Mouse (Mus musculus) ES-CJ7 (cell line): ENCODE measurements around the gene Fdx1.
A peak's percentile ranks its signal among the peaks of the same experiment; 100 is the strongest.

Source experiments
- DNase-seq: peaks from one replicate; pipeline ENCODE4 v3.0.0; 2011; ENCODE audit warnings: low read depth, low spot score

Gene Fdx1

DNA sequence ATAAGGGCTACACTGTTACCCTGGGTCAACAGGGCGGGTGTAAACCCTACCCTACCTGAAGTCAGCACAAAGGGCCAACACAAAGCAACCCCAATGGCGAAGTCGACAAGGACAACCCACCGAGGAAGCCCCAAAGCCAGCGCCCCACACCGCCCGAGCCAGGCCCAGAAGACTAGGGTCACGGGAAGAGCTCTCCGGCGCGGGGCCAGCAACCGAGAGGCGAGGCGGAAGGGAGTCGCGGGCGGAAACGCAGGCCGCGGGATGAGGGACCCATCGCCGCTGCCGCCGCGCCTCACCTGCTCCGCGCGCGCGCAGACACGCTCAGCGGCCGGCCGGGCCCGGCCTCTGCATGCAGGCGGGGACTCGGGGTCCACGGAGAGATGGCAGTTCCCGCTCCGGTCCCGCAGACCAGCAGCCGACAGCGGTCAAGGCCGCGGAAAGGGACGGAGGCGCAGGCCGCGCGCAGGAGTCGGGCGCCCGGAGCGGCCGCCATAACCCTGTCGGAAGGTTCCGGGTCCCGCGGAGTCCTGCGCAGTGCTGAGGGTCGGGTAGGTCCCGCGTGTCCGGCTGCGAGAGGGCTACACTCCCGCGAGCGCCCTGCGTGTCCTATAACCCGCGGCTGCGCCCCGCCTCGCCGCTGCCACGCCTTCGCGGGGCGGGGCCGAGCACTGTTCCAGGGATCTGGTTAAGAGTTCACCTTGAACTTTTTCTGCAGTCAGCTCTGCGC lies at the start of gene Fdx1:
Gene Fdx1, minus strand, starts transcription at position 582 of the 727 bp plus-strand sequence.
- DNase-seq, result peak; percentile 74

GRCm38 (mm10) chr9:52012781-52013436 lies 49.6 kb upstream of the Fdx1 start:
- DNase-seq, result peak; percentile 59

DNA sequence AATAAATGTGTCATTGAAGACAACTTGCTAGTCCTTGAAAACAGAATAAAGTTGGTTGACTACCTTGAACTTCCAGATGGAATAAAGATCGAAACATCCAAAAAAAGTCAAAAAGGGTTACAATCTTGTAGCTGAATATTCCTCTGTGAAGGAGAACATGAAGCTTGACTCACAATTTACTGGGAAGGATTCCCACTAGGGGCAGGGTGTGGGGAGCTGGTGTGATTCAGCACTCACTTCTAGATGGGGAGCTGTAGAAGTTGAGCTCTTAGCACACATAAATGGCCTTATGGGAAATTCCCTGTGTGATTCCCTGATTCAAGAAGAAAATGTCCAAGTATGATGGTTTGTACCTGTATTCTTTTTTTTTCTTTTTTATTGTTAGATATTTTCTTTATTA lies 49.0 kb upstream of the Fdx1 start:
- no peak for DNase-seq

GRCm38 (mm10) chr9:52008511-52008910 lies 45.2 kb upstream of the Fdx1 start:
- no peak for DNase-seq

- no peak for DNase-seq
Observed at GRCm38 (mm10) chr9:52007341-52007740, 44.0 kb upstream of the Fdx1 start.

- no peak for DNase-seq
Observed at GRCm38 (mm10) chr9:52003501-52003900, 40.1 kb upstream of the Fdx1 start.

DNA sequence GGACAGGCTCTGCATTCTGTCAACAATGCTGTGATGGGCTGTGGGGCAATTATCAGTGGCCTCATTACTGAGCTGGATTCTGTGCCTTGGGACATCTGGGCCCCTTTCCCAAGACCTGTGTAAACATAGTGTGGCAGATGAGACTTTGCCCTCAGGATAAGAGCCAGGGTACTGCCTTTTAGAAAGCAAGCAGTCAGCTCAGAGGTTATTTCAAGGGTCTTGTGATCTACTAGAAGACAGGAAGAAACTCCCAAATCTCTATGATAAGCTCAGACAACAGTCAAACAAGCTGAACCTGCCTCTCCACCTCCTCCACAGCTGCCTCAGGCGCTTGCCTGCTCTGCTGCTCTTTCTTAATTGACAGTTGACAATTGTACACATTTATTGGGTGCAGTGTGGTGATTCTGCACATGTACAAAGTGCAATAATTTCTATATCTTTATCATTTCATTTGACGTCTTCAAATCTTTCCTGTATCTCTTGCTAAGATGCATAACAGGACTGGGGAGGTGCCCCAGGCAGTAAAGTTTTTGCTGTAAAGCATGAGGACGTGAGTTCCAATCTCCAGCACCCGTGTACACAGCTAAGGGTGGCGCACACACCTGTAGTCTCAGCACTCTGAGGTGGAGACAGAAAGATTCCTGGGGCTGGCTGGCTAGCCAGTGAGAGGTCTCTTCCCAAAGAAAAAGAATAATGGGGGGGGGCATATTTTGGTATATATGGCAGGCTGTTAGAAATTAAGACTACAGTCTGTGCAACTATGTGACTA lies 32.2 kb upstream of the Fdx1 start:
- DNase-seq, result no peak

DNA sequence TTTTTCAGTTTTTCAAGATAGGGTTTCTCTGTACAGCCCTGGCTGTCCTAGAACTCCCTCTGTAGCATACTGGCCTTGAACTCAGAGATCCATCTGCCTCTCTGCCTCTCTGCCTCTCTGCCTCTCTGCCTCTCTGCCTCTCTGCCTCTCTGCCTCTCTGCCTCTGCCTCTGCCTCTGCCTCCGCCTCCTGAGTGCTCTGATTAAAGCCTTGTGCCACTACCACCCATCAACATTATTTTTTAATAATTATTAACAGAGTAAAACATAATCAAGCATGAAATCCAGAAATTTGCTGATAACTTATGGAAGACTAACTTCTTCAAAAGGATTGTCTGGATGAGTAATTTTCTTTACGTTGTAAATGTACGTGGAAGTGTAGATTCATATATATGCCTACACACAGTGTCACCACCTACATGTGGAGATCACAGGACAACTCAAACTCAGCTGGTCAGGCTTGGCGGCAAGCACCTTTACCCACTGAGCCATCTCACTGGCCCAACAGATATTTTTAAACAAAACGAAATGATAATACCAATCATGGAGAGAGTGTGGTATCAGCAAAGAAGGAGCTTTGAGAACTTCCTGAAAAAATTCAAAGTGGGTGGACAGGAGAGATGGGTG lies 31.4 kb upstream of the Fdx1 start:
- no peak for DNase-seq

DNA sequence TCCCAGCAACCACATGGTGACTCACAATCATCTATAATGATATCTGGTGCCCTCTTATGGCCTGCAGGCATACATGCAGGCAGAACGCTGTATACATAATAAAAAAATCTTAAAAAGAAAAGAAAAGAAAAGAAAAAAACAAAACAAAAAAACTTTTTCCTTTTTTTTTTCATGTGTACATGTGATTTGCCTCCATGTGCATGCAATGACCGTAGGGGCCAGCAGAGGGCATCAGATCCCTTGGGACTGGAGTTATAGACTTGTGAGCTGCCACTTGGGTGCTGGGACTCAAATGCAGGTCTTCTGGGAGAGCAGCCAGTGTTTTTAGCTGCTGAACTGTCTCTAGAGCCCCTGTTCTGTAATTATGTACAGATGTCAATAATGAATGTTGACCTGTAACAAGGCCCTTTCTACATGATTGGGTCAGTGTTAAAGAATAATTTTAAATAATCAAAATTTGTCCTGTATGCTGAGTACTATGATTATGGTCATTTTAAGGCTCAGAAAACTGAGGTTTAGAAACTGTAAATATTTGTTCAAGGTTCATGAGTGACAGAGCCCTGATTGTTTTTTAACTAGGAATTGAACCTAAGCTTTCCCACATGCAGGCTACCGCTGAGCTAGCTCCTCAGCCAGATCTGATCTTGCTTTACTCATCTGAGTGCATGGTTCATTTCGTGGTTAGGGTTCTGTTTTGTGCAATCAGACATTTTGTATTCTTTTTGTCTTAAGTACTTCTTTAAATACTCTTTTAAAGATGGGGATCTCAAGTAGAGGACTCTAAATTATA lies 30.3 kb upstream of the Fdx1 start:
- peak; percentile 63 for DNase-seq

- no peak for DNase-seq
Observed at GRCm38 (mm10) chr9:51991241-51991876, 28.0 kb upstream of the Fdx1 start.

DNA sequence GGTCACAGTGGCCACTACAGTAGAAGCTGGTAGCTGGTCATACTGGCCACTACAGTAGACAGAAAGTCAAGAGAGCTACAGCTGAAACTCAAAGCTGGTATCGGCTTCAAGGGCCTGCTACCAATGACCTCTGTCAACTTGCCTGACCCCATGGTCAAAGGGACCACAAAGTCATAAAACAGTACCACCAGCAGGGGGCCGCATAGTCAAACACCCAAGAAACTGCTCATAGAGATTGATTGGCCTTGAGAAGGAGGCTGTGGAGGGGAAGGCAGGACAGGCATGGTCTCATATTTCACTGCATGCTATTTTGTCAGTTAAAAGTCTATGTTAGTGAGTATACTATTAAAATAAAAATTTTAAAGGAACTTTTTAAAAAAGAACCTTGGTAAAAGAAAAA lies 27.5 kb upstream of the Fdx1 start:
- peak; percentile 65 for DNase-seq

GRCm38 (mm10) chr9:51985493-51986099 lies 22.2 kb upstream of the Fdx1 start:
- no peak for DNase-seq

- no peak for DNase-seq
Observed at GRCm38 (mm10) chr9:51981131-51981530, 17.8 kb upstream of the Fdx1 start.

DNA sequence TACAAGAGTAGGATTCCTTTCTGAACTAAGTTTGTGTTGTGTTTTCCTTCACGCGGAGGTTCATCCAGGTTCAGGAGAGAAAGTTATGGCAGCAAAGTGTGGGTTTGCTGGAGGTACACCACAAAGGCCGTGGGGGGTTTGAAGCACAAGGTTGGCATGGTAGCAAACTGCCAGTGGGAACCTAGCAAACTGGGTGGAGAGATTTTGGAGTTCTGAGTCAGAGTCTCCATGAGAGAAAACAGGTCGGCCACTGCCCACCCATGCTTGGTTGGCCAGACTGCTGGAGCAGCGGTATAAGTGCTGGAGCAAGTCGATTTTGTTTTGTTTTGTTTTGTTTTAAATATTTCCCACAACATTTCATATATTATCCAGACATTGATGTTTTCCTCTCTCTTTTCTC lies 15.9 kb upstream of the Fdx1 start:
- no peak for DNase-seq

- peak; percentile 89 for DNase-seq
Observed at GRCm38 (mm10) chr9:51978545-51979259, 15.3 kb upstream of the Fdx1 start.

- DNase-seq, result peak; percentile 83
Observed at GRCm38 (mm10) chr9:51977439-51978000, 14.2 kb upstream of the Fdx1 start.

- DNase-seq, result no peak
Observed at GRCm38 (mm10) chr9:51974871-51975270, 11.5 kb upstream of the Fdx1 start.

DNA sequence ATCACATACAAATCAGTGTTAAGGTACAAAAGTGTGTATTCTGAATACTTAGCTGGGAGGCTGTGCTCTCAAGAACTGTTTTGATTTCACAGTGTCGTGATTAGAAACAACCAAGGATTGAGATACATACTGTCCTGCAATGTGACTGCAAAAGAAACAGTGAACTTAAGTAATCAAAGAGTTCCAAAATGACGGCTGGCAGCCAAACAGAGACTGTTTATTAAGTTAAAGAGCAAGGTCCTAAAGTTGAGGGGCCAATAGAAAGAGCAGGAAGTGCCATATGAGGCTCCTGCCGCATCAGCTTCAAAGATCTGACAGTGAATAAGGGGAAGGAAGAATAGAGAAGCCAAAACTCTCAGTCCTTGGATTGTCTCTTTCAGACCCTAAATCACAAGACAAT lies 10.5 kb upstream of the Fdx1 start:
- DNase-seq, result no peak

GRCm38 (mm10) chr9:51966373-51966772 lies 3.0 kb upstream of the Fdx1 start:
- DNase-seq, result peak; percentile 36
